8 mouse cellular contexts compared by ENCODE assay signal in the genomic region with DNA sequence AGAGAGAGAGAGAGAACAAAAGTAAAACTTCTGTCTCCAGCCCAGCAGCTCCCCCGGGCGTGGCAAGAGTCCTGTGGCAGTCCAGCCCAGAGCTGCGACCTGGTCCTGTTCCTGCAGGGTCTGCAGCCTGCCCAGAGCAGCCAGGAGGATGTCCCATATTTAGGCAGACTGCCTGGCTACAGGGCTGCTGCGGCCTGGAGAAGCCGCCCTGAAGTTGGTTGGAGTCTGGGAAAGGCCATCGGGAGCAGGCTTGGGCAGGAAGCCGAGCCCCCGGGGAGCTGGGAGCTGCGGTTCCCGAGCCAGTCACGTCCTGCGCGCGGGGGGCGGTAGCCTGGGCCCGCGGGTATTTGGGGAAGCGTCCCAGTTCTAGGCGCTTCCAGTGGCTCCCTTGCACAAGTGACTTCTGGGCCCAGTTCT. TPM values are rescaled to one million over a fixed set of nuclear protein-coding genes. Genes with fewer than 3 reads are reported as not detected.
DNase-seq lines count a peak whose midpoint lies in the region; ATAC-seq lines count a peak whose summit lies in the region.

A gene (plus strand): TSS at position 15 of the 417 bp plus-strand sequence.

- H3K4me2 ChIP-seq in hindbrain, embryonic 13.5 days: peak within 1 kb of the TSS; percentile 56

- H3K36me3 ChIP-seq in hindbrain, embryonic 13.5 days: no peaks in the 10 kb centered on the region

- peak within 1 kb of the TSS; percentile 37 for H3K4me3 ChIP-seq in hindbrain, embryonic 13.5 days

- H3K9ac ChIP-seq in hindbrain, embryonic 13.5 days: peak within 1 kb of the TSS; percentile 65

- H3K27me3 ChIP-seq in hindbrain, embryonic 13.5 days: peaks cover 5% of the 10 kb centered on the region; the same call in 1 of the 2 replicates

- H3K9me3 ChIP-seq in hindbrain, embryonic 13.5 days: no peaks in the 10 kb centered on the region

- WGBS in hindbrain, embryonic 13.5 days: 1% methylated on average over 19 of the region's 19 CpGs

- peak within 1 kb of the TSS; percentile 66 for H3K27ac ChIP-seq in hindbrain, embryonic 13.5 days

- peak; percentile 68 for ATAC-seq in hindbrain, embryonic 13.5 days (ENCODE audit: low FRiP score)

- peaks cover 10% of the 10 kb centered on the region for H3K4me1 ChIP-seq in hindbrain, embryonic 13.5 days (replicated peaks)

- peak; percentile 65 for DNase-seq in ZHBTc4 (ENCODE audit: low read depth, low spot score)
- DNase-seq in cerebellum, postnatal 14 days: peak; percentile 43 to 46
- peak; percentile 76 for DNase-seq in gastrocnemius, adult 18-20 months (ENCODE audit: low spot score)
- peak; percentile 6 to 13 for DNase-seq in layer of hippocampus, postnatal 36 days
- DNase-seq in lung, postnatal 10 days: peak; percentile 89
- DNase-seq in ovary, postnatal 36 days (ENCODE audit: low spot score): peak; percentile 65
- no peak for DNase-seq in T-cell, adult 2 months (ENCODE audit: low spot score)

RNA-seq across cellular contexts. Expression of the gene that starts here (rescaled TPM):
- total RNA-seq in gastrocnemius, adult 18-20 months (2021): 10 to 100 TPM; 12.6 to 24.8 TPM
- 32.6 and 35.2 TPM in 2 replicates for polyA plus RNA-seq in hindbrain, embryonic 13.5 days (2015; fragmentation: Nextera tagmentation; extraction: Ambion mirVana)
- 10 to 100 TPM in 1 of 2 experiments, 1 to 10 TPM in 1; 9.7 to 10.2 TPM for total RNA-seq in layer of hippocampus, postnatal 36 days (2021)
